Mouse (Mus musculus): ENCODE data around the gene Ace3.

DNA sequence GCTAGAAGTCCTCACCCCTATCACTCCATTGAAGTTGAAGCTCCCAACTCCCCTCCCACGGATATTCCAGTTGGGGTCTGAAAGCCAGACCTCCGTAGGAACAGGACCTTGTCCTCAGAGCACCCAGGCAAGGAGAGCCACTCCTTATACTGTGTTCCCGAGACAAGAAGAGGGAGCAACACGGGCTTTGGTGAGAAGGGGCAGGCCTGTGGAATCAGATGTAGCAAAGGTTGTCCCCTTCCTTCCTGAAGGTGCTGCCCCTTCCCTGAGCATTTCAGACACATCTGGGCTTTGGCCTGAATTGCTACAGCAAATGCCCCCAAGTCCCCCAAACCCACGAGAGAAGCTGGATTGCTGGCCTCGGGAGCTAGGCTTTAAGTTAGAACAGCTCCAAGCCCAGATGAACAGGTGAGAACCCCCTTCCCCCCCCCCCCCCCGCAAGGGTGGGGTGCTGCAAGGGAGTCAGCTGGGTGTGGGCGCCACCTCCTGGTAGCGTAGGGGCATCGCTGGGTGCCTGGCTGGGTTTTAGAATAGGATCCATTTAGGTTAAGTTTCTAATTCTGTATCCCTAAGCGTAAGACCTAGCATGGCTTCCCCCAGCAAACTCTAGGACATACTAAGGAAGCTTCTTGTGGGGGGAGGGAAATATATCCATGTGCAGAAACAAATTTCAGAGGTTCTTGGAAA is 32.1 kb downstream of the Ace3 start:
- TF ChIP-seq CTCF (IDR thresholded peaks at IDR 0.05; ENCODE audit: low read depth) (peak; percentile 71), EP300 (IDR thresholded peaks at IDR 0.05; ENCODE audit: low read depth) (no peak)
